Mouse (Mus musculus): ENCODE measurements around the gene Tvp23a.

Tvp23a gene

DNA sequence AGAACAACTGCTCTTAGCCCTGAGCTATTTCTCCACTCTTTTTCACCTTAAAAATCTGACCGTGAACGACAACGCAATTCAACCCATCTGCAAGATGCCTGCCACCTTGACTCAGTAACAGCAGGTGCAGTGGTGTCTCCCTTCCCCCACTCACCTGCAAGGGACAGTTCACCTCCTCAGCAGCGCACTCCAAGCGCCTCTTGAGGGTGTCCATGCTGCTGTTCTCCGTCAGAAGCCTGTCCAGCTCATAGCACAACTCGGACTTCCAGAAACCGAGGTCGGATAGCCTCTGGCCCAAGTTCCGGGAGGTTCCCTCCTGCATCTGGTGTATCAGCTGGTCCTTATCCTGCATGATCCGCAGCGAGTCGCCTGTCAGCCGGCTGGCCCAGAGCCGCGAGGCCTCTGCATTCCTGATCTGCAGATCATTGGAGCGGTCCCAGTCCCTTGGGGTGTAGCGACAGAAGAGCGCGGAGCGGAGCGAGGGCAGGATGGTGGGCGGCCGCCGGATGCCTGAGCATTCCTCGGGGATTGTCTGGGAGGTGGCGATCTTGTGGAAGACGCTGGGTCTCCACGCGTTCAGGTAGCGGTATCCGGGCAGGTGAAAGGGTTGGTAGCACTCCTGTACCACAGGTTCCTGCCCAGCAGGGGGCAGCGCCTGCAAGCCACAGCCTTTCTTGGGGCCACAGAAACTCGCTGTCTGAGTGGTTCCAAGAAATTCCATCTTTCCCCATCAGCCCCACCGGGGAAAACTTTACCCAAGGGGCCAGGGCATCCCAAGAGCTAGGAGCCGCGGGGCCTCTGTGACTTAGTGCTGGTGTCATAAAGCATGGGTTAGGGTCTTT is 52.2 kb downstream of the Tvp23a start, which contains the start of gene Tekt5:
Gene Tekt5, minus strand, starts transcription at position 792 of the 842 bp plus-strand sequence.
- peak in 1 of 2 experiments; percentile 32 for DNase-seq (ENCODE audit: low spot score in 2 of 2)

DNA sequence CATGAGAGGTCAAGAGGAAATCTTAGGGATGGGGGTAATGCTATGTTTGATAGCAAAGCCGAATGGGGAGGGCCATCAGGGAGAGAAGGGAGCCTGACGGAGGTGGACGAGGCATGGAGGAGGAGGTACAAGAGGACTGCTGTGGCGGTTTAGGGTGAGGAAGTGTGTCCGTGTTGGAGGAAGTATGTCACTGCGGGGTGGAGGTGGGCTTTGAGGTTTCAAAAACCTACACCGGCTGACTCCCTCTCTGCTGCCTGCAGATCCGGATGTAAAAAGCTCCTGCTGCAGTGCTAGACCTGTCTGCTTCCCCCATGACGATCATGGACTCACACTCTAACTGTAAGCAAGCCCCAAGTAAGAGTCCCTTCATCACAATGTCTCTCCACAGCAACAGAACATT is 54.6 kb downstream of the Tvp23a start:
- DNase-seq (ENCODE audit: low spot score in 2 of 2) = no peak

DNA sequence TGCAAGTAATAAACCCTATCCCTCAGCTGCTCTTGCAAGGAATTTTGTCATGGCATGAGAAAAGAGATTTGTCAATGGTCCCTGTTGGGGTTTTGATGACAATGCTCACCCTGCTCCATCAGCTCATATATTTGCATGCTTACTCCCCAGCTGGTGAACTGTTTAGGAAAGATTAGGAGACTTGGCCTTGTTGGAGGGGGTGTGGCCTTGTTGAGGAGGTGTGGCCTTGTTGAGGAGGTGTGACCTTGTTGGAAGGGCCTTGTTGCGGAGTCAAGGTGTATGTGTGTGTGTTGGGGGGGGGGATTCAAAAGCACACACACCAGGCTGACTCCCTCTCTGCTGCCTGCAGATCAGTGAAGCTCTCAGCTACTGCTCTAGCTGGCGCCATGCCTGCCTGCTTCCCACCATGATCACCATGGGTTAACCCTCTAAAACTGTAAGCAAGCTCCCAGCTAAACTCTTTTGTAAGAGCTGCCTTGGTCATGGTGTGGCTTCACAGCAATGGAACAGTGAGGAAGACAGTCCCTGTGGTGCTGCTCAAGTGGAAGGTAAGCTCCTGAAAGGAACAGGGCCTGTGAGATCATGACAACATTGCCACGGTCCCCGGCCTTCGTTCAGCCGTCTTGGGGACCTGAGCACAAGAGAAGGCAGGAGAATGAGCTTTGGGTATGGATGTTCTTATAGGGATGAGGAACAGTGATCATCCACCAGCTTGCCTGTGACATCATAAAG is 58.4 kb downstream of the Tvp23a start:
- no peak for DNase-seq (ENCODE audit: low spot score in 2 of 2)

DNA sequence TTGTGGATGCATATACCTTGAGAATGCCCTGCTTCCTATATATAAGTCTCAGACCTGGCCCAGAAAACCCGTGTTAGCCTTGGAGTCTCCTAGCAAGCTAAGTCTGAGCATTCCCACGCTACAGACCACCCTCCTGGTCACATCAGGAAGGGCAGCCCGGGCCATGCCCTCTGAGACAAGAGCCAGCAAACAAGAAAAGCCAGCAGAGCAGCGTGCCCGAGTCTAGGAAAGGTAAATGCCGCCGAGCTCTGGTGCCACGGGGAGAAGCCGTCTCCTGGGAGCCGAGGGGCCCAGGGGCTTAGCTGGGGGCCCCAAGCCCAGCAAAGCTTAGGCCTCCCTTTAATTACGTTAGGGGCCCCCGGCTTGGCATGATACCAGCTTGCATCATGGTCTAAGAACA is 61.9 kb downstream of the Tvp23a start:
- DNase-seq (ENCODE audit: low spot score in 2 of 2) = no peak

DNA sequence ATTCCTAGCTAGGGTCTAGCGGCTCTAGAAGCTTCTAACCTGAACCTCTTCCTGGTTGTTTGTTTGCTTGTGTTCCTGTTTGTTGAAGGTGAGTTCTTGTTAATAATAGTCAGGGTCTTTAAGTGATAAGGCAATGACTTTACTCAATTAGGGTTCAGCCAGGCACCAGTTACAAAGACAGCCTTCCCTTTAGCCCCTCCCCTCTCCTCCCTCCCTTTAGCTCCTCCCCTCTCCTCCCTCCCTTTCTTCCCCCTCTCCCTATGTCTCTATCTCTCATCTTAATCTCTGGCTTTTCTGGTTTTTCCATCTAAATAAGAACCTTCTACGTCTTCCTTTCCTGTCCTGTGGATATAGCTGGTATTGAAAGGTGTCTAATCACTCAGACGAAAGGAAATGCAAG is 62.6 kb downstream of the Tvp23a start:
- no peak for DNase-seq (ENCODE audit: low spot score in 2 of 2)

DNA sequence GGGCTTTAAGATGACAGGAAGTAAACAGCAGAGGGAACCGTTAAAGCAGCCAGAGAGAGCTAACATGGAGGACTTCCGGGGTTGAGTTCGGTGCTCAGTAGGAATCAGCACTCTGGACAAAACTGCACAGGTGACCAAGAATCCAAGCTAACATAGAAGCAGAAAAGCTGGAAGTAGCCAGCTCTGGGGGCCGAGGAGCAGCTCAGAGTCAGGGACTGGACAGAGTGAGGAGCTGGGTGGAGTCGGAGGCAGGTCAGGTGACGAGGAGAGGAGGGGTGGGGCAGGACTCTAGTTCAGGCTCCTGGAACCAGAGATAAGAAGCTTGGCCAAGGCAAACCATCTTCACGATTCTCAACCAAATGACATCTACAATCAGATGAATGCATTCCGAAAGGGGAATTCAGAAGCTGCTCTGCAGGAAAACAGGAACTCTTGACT is 63.1 kb downstream of the Tvp23a start:
- peak; percentile 50 to 53 for DNase-seq (ENCODE audit: low spot score in 2 of 2)

DNA sequence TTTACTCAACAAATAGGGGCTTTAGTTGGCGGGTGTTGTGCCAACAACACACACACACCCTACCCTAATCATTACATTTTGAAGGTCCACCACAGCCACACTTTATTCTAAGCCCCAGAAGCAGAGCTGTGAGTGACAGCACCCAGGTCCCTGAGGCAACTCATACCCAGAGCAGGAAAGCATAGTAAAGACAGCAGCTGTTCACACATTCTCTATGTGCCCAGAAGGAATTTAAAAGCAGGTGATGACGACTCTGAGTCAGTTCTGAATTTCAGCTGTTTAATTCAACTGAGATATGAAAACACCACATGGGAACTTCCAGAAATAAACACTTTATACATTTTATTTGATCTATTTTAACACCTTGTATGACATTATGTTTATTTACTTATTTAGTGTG is 67.6 kb downstream of the Tvp23a start:
- DNase-seq (ENCODE audit: low spot score in 2 of 2) = no peak

DNA sequence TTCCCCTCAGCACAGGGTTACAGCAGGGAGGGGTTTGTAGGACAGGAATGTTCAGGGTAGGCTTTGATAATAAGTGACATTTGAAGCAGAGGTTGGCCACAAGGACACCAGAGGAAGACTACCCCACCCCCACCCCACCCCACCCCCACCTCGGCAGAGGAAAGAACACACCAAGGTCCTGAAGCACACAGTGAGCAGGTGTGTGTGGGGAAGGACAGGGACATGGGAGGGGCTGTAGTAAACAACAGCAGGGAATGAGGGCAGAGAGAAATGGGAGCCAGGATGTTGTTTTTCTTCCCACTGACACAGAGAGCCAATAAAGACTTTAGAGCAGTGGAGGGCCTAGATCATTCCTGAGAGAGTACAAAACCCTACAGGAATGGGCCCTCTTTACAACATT is 69.9 kb downstream of the Tvp23a start:
- no peak for DNase-seq (ENCODE audit: low spot score in 2 of 2)

DNA sequence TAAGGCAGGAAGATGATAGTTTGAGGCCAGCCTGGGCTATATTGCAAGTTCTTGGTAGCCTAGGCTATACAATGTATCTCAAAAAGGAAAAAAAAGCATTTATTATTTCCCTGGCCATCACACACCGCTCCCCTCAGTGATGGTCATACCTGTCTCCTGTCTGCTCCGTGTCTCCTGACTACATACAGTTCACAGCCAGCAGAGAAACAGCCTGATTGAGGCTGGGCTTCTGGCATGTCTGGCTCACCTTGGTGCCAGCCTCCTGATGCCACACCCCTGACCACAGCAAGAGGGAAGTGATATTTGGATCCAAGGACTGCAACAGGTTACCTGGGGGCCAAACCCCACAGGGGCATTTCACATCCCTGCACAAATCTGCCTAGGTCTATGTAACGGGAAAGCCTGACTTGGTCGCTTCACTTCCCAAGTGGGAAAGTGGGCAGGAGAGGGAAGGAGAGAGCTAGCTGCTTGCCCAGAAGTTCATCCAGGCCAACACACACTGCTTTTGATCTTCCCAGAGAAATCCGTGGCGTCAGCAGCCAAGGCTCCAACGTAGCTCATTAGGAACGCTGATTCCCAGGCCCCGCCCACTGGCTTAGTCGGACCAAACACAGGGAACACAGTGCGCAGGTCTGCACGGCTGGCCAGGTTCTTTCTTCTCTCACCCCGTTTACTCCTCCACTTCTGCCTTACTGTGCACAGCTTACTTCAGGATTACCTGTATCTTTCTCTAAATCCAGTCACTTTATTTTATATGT is 72.7 kb downstream of the Tvp23a start:
- no peak for DNase-seq (ENCODE audit: low spot score in 2 of 2)

DNA sequence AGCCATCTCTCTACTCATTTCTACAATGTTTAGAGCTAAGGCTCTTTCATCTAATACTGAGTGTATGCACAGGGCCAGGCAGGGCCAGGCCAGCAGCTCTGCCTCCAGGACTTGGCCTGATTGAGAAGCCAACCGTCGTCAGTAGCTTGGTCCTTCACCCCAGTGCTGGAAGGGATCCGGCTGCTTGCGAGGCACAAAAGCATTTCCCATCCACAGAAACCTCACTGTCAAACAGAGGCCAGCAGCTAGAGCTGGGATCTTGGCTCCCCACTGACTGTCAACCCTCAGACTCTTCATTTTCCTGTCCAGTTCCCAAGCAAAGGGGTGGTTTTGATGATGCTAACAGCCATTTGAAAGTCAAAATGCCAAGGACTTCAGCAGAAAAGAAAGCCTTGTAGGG is 74.8 kb downstream of the Tvp23a start:
- no peak for DNase-seq (ENCODE audit: low spot score in 2 of 2)
